Mouse (Mus musculus) cortical plate, adult 2 months (tissue): ENCODE data around the gene Plet1.

Experiments
- CTCF ChIP-seq: fragments of 200-500 bp; IDR thresholded peaks from 2 replicates; pipeline ENCODE4 v1.5.1; 2011; ENCODE audit warnings: mild to moderate bottlenecking, control low read depth, low read length; ENCODE audit not compliant: insufficient read depth; ENCODE audit errors: extremely low read depth
- POLR2A ChIP-seq: fragments of 200-500 bp; IDR thresholded peaks from 2 replicates; pipeline ENCODE4 v1.6.1; 2011; ENCODE audit warnings: mild to moderate bottlenecking, low read length, control low read depth; ENCODE audit not compliant: insufficient read depth; ENCODE audit errors: extremely low read depth

DNA sequence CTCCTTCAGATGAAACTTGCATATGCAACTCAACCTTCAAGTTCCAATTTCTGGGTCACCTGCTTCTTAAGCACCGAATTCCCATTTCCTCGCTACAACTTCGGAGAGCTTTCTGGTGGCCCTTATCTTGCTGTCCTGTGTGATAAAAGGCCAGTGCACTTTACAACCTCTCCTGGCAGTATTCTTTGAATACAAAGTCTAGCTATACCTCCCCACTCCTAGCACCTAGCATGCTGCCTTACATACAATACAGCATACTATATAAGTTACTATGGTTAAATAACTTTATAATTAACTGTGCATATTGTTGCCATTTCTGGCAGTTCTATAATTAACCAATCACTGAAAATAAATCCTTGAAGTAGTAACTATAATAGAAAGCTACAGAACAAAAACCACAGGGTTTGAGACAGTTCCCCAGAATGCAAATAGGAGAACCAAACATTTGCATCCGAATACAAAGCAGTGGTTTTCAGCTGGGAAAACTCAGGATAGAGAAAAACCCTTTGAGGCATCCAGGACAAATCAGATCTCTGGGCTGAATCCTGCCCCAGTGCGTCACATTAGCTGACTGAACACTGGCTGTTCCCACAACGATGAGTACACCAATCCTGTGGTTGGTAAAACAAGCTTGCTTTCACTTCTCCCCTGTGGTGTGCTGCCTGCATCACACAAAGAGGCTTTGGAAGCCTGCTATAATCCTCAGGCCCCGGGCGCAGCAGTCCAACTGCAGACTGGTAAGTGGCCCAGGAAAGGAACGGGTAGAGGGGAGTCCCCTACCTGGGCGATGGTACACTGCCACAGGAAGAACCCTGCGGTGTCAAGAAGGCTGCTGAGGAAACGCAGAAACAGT lies 60.1 kb downstream of the Plet1 start, which contains the start of gene Il18:
- TF ChIP-seq CTCF: no peak
- no peak; the same call in 1 of the 2 replicates for TF ChIP-seq POLR2A
